In genomic region chr3:37419458-37419991, GRCm38 (mm10) we compare ENCODE assay signal across 7 mouse cellular contexts. TPM values are rescaled to one million over a fixed set of nuclear protein-coding genes. Genes with fewer than 3 reads are reported as not detected.
DNase-seq lines count a peak whose midpoint lies in the region; ATAC-seq lines count a peak whose summit lies in the region.

Gene Spata5, plus strand, starts transcription at chr3:37419896.

- peak within 1 kb of the TSS; percentile 93 for H3K27ac ChIP-seq in embryonic facial prominence, embryonic 12.5 days
- peak within 1 kb of the TSS; percentile 76 for H3K27ac ChIP-seq in limb, embryonic 11.5 days (replicated peaks; ENCODE audit: low read depth, low read length)
- H3K27ac ChIP-seq in midbrain, embryonic 14.5 days (replicated peaks; ENCODE audit: low read depth, low read length): peak within 1 kb of the TSS; percentile 86

- H3K36me3 ChIP-seq in embryonic facial prominence, embryonic 12.5 days: no peaks in the 10 kb centered on the region
- H3K36me3 ChIP-seq in limb, embryonic 11.5 days (ENCODE audit: control insufficient read depth, insufficient read depth, low read length): no peaks in the 10 kb centered on the region; the same call in 1 of the 2 replicates
- H3K36me3 ChIP-seq in midbrain, embryonic 14.5 days (ENCODE audit: control insufficient read depth, insufficient read depth, low read length): no peaks in the 10 kb centered on the region; the same call in 1 of the 2 replicates

- no peaks in the 10 kb centered on the region for H3K9me3 ChIP-seq in embryonic facial prominence, embryonic 12.5 days
- no peaks in the 10 kb centered on the region for H3K9me3 ChIP-seq in limb, embryonic 11.5 days (ENCODE audit: control insufficient read depth, low read length)
- no peaks in the 10 kb centered on the region for H3K9me3 ChIP-seq in midbrain, embryonic 14.5 days (ENCODE audit: control insufficient read depth, low read length)

- peak within 1 kb of the TSS; percentile 85 for H3K4me2 ChIP-seq in embryonic facial prominence, embryonic 12.5 days (replicated peaks)
- peak within 1 kb of the TSS; percentile 74 for H3K4me2 ChIP-seq in limb, embryonic 11.5 days (ENCODE audit: low read depth, severe bottlenecking)
- H3K4me2 ChIP-seq in midbrain, embryonic 14.5 days (ENCODE audit: low read length): peak within 1 kb of the TSS; percentile 92

- peak; percentile 95 for ATAC-seq in embryonic facial prominence, embryonic 12.5 days (ENCODE audit: insufficient number of reproducible peaks, insufficient read depth, low FRiP score, low TSS enrichment)
- peak; percentile 96 for ATAC-seq in limb, embryonic 11.5 days (ENCODE audit: insufficient number of reproducible peaks, low FRiP score, low TSS enrichment, low read depth)
- ATAC-seq in midbrain, embryonic 14.5 days (ENCODE audit: low FRiP score, low TSS enrichment): peak; percentile 97

- H3K4me3 ChIP-seq in embryonic facial prominence, embryonic 12.5 days: peak within 1 kb of the TSS; percentile 98
- peak within 1 kb of the TSS; percentile 90 for H3K4me3 ChIP-seq in limb, embryonic 11.5 days (ENCODE audit: low read depth, low read length)
- peak within 1 kb of the TSS; percentile 95 for H3K4me3 ChIP-seq in midbrain, embryonic 14.5 days (replicated peaks; ENCODE audit: low read depth, low read length)

- 3% methylated on average over 41 of the region's 50 CpGs for WGBS in embryonic facial prominence, embryonic 12.5 days
- 1% methylated on average over 49 of the region's 50 CpGs for WGBS in limb, embryonic 11.5 days
- 1% methylated on average over 49 of the region's 50 CpGs for WGBS in midbrain, embryonic 14.5 days

- no peaks in the 10 kb centered on the region for H3K27me3 ChIP-seq in embryonic facial prominence, embryonic 12.5 days
- H3K27me3 ChIP-seq in limb, embryonic 11.5 days (ENCODE audit: control insufficient read depth, insufficient read depth, low read length): no peaks in the 10 kb centered on the region
- H3K27me3 ChIP-seq in midbrain, embryonic 14.5 days (ENCODE audit: control insufficient read depth, insufficient read depth, low read length): no peaks in the 10 kb centered on the region

- H3K9ac ChIP-seq in embryonic facial prominence, embryonic 12.5 days: peak within 1 kb of the TSS; percentile 83
- peak within 1 kb of the TSS; percentile 81 for H3K9ac ChIP-seq in limb, embryonic 11.5 days (ENCODE audit: low read length)
- H3K9ac ChIP-seq in midbrain, embryonic 14.5 days (replicated peaks; ENCODE audit: low read length): peak within 1 kb of the TSS; percentile 72

- peak; percentile 98 for DNase-seq in adrenal gland, postnatal 25 days
- peak; percentile 100 for DNase-seq in heart, adult 11 months
- DNase-seq in kidney, adult 18-20 months: peak; percentile 96
- DNase-seq in limb, embryonic 11.5 days (ENCODE audit: low spot score): peak; percentile 100
- DNase-seq in midbrain, embryonic 14.5 days: peak; percentile 100
- peak; percentile 94 to 97 for DNase-seq in spleen, adult 18-20 months

- peaks cover 16% of the 10 kb centered on the region for H3K4me1 ChIP-seq in embryonic facial prominence, embryonic 12.5 days
- peaks cover 5% of the 10 kb centered on the region for H3K4me1 ChIP-seq in limb, embryonic 11.5 days (ENCODE audit: control insufficient read depth, insufficient read depth, low read length)
- H3K4me1 ChIP-seq in midbrain, embryonic 14.5 days (ENCODE audit: control insufficient read depth, insufficient read depth, low read length): peaks cover 9% of the 10 kb centered on the region

RNA-seq across cellular contexts. Expression of gene Spata5, which starts in this region (rescaled TPM):
- 33.9 and 35.6 TPM in 2 replicates for total RNA-seq in adrenal gland, postnatal 25 days (2021)
- polyA plus RNA-seq in embryonic facial prominence, embryonic 12.5 days (2016; fragmentation: Nextera tagmentation; extraction: Ambion mirVana): 50.0 and 50.7 TPM in 2 replicates
- polyA plus RNA-seq in limb, embryonic 11.5 days (2014; fragmentation: Nextera tagmentation; extraction: Ambion mirVana): 51.3 and 51.4 TPM in 2 replicates
- polyA plus RNA-seq in midbrain, embryonic 14.5 days (2014; fragmentation: Nextera tagmentation; extraction: Ambion mirVana): 30.7 and 38.3 TPM in 2 replicates

Comparison
In these comparisons a context has a peak if more than half of its experiments do, and no peak if none do; other contexts are left out.
1. Peak in every context shown above with its lines: DNase-seq, ATAC-seq, H3K4me3 ChIP-seq and H3K27ac ChIP-seq.